Mouse (Mus musculus) liver, adult 2 months (tissue): Measurements from ENCODE around the gene Saa4.

Experiments
- CTCF ChIP-seq: fragments of 200-500 bp; IDR thresholded peaks from 2 replicates; pipeline ENCODE4 v1.5.1; 2011; ENCODE audit warnings: low read depth, low read length, control low read depth
- POLR2A ChIP-seq: fragments of 200-500 bp; IDR thresholded peaks from 2 replicates; pipeline ENCODE4 v1.6.1; 2011; ENCODE audit warnings: low read length, control low read depth; ENCODE audit not compliant: insufficient read depth; ENCODE audit errors: extremely low read depth

GRCm38 (mm10) chr7:46718591-46719270 is 13.7 kb downstream of the Saa4 start:
- no peak for TF ChIP-seq CTCF
- no peak for TF ChIP-seq POLR2A
